Mouse (Mus musculus): ENCODE measurements around the gene Washc2.
A peak's percentile ranks its signal among the peaks of the same experiment; 100 is the strongest.

Washc2 gene

DNA sequence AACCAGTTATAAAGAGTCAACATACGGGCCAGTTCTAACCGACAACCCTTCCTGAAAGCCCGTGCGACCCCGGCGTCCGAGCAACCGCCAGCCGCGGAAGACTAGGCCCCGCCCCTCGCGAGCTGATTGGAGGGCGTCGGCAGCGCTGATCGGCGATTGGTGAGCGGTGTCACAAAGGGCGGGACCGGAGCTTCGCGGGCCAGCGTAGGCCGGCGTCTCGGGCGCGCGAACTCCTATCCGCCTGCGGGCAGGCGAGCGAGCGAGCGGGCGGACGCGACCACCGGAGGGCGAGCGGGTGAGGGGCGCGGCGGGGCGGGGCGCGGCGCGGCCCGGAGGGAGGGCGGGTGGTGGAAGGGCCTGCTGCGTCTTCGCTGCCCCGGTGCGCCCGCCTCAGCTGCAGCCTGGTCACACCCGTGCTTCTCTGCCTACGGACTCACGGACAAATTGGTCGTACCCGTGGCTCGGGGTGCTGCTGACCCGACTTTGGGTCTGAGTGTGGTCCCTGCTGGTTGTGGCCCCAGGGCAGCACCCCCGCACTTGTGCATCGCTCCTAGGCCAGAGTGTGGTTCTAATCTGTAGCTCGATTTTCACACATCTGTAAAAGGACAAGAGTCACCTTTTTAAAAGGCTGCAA lies 56.3 kb downstream of the Washc2 start, which contains the start of gene Zfand4:
TSS of gene Zfand4 (plus strand) at position 205 of the 634 bp plus-strand sequence.
- DNase-seq: peak; percentile 91

DNA sequence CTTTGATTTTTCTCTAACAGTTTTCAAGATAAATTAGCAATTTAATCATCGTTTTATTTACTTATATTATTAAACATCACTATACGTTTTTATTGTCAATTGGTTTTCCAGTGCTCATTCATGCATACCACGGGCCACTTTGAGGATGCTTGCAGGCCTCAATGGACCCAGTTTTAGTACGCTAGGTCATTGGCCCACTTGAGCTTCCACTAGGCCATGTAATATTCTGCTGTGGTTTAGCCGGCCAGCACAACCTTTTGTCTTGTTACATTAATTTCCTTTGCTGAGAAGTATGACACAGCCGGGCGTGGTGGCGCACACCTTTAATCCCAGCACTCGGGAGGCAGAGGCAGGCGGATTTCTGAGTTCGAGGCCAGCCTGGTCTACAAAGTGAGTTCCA lies 57.0 kb downstream of the Washc2 start:
- no peak for DNase-seq

DNA sequence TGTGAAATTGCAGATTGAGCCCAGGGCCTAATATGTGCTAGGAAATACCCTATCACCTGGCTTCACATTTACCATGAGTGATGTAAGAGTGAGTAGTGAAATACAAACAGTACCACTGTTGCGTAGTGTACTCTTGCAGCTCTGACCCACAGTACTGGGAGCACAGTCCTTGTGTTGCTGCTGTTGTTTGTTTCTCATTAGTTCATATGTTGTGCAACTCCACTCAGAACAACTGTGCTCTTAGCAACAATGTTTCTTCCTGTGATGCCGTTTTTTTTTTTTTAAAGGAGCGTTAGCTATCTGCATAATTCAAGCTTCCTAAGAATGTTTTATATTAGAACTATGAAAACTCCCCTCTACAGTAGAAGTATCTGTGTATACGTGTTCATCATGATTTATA lies 57.8 kb downstream of the Washc2 start:
- DNase-seq: no peak

DNA sequence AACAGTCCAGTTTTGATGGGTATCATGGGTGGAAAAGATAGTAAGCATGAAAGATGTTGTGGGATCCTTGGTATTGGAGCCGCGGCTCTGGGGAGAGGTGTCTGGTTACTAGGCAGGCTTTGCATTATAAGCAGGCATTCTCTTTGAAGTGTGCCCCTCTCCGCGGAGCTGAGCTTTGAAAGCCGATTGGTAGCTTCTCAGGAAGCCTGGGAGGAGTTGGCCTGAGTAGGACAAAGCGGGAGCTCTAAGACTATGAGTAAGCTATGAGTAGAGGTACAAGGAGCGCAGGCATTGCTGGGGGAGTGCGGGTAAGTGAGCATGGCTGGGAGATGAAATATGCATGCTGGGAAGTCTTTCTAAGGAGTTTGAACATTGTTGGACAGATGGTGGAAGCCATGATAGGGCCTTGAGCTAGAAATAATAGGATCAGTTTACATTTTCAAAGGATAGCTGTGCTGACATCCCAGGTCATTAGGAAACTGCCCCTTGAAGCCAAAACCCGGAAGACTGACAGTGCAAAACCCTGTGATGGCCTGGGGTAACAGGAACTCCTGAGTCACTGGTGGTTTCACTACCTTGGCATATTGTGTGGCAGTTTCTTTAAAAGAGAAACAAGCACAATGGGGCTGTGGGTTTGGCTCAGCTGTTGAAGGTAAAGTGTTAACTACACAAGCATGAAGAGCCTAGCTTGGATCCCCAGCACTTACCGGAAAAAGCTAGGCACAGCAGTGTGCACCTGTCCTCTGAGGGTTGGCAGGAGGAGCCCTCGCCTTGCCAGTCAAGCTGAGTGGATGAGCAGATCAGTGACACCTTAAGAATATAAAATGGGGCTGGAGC lies 58.7 kb downstream of the Washc2 start:
- no peak for DNase-seq

DNA sequence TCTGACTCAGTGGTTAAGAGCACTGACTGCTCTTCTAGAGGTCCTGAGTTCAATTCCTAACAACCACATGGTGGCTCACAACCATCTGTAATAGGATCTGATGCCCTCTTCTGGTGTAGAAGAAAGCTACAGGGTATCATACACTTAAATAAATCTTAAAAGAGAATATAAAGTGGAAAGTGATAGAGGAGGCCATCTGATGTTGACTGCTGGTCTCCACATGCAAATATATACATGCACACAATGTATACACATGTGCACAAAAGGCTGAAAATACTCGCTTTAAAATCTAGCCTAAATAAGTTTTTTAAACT lies 59.2 kb downstream of the Washc2 start:
- DNase-seq: no peak

DNA sequence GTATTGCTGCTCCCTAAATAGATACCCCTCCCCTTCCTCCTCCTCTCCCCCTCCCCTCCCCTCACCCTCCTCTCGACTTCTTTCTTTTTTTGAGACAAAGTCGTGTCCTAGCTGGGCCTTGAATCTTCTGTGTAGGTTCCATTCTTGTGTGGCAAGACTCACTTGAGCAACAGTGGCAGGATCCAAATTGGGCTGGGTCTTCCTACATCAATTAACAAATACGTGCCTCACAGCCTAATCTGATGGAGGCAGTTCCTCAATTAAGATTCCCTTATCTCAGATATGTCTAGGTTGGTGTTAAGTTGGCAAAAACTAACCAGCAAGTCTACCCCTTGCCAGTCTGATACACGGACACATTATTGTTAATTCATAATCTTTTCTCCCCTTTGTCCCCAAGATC lies 67.9 kb downstream of the Washc2 start:
- no peak for DNase-seq

DNA sequence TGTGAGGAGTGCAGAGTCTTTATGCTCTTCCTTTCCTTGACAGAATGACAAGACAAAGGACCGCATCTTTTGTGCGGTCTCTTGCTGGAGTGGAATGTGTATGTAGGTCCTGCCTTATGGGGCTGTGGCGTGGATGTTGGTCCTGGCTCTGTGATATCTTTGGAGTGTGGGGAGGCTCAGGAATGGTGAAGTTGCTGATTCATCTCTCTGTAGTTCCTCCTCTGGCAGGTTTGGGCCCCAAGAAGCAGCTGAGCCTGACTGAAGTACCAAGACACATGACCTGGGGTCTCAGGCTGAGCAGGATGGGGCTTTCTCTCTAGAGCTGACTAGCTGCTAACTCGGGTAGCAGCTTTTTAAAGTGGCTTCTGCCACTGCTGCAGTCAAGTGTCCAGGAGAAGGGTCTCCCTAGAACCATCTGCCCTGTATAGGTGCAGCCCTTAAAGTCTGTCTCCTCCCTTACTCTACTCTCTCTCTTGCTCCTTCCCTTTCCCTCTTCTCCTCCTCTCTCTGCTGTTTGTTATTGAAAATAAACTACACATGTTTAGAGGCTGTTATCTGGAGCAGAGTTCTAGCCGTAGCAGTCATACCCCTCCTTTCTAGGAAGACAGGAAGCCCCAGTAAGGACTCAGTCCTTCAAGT lies 71.0 kb downstream of the Washc2 start:
- no peak for DNase-seq

DNA sequence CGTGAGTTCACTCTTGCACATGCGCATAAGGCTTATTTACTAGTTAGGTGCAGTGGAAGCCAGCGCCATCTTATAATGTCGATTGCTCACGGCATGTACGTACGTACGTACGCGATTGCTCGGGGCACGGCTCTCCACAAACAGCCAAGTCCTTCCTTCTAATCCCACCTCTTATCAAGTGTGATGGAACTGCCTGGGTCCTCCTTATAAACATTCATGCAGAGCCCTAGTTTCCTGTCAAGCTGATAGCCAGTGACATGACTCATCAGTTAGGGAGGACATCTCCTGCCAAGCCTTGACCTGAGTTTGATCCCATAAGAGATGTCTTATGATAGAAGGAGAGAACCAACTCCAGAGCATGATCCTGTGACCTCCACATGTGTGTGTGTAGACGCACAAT lies 73.2 kb downstream of the Washc2 start:
- DNase-seq: no peak

DNA sequence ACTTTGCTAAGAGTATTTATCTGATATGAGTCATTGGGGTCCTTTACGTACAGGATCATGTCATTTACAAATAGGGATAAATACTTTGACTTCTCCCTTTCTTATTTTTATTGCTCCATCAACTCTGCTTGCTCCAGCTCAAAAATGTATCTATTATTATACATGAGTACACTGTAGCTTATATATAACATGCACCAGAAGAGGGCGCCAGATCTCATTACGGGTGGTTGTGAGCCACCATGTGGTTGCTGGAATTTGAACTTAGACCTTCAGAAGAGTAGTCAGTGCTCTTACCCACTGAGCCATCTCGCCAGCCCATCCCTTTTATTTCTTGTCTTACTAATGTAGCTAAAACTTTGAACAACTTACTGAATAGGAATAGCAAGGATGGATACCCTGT lies 74.7 kb downstream of the Washc2 start:
- DNase-seq: no peak

DNA sequence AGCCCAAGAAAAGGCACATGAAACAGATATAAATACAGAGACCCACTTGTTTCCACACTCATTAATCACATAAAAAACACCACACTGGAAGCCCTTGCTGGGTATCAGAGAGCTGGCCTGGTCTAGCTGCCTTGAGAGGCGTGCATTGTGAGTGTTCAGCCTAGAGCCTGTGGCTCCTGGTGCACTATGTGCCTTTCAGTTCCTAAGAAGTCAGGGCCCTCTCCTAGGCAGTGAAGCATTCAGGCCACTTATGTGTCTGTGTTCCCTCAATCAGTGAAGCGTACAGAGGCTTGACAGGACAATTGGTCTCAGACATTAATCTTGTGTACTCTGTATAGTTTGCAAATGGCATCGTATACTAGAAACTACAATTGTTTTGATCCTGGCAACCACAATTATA lies 75.4 kb downstream of the Washc2 start:
- no peak for DNase-seq

DNA sequence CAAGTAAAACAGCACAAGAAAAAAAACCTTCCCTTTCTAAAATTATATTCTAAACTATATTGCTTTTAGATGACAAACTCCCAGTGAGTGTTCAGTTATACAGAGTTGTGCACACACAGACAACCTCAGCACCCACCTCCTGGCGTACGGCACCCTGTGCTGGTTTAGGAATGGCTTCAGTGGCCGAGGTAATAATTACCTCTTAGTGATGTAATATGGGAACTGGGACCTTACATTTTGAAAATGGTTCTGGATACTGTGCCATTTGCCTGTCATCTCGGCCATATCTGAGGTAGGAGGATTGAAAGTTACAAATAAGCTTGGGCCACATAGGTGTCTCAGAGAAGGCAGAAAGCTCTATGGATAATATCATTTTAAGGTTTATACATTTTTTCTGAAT lies 78.5 kb downstream of the Washc2 start:
- DNase-seq: no peak

DNA sequence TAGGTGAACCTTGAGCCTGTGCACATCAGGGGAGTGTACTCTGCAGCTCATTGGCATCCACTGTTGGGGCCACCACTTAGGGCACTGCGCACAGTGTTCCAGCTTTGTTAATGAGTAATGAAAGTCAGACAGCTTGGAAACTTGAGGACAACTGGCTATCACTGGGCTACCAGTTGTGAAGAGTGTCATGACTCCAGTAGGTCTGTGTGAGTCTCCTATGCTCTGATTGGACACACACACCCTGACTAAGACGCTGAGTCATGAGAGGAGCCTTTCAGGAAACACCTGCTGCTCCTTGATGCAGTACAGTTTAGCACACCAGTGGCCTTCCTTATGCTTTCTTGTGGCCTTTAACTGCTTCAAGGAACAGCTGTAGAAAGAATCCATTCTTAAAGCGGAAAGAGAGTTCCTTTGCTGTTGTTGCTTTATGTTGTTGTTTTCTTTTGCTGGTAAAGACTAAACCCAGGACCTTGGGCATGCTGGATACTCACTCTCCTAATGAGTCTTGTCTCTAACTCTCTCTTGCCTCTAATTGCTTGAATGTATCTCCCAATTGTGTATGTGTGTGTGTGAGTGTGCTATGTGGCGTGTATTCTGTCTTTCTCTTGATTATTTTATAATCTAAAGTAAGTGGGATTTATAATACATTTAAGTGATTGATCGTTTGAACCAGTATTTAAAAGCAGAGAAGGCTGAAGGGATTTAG lies 79.2 kb downstream of the Washc2 start:
- DNase-seq: peak; percentile 62

DNA sequence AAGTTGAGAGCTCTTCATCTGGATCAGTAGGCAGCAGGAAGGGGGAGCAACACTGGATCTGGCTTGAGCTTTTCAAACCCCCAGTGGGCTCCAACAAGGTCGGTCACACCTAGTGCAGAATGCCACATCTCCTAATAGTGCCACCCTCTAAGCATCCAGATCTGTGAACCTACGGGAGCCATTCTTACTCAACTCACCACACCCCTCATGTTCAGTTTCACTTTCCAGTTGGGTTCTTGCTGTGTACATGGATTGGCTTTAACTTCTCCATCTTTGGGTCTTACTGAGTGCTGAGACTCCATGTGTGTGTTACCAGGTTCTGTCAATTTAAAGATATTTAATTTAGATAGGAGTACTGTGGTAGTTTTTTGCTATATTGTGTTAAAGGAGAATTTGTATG lies 103.6 kb downstream of the Washc2 start:
- no peak for DNase-seq
